Mouse (Mus musculus): ENCODE results near the gene Rhbdd3.

DNA sequence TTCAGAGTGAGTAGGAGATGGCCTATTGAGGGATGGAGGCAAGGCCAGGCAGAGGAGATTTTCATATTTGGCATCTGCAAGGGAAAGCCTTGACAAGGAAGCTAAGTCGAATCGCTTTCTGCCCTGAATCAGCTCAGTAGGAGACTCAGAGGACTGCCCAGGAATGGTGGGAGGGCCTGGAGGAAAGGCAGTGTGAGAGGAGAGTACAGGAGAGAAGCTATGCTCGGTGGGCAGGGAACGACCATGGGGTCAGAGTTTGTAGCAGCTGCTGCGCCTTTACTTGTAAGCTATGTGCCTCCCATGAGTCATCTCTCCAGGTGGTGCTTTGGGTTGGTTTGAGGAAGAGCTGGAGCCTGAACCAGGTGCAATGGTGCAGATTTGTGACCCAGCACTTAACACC, 2.1 kb downstream of the Rhbdd3 start:
- TF ChIP-seq CTCF (IDR thresholded peaks at IDR 0.05; ENCODE audit: extremely low read depth, insufficient read length, insufficient replicate concordance, low read depth, low read length) (no peak), POLR2A (IDR thresholded peaks at IDR 0.05; ENCODE audit: low read depth, low read length) (no peak)

All from small intestine, adult 2 months (tissue).